Mouse (Mus musculus) lung, postnatal 4 days (tissue): Measurements from ENCODE around the gene Utp6.

Source experiments
- DNase-seq, 2 experiments: peaks; one replicate each; pipeline ENCODE4 v3.0.0; 2021

Utp6 gene

DNA sequence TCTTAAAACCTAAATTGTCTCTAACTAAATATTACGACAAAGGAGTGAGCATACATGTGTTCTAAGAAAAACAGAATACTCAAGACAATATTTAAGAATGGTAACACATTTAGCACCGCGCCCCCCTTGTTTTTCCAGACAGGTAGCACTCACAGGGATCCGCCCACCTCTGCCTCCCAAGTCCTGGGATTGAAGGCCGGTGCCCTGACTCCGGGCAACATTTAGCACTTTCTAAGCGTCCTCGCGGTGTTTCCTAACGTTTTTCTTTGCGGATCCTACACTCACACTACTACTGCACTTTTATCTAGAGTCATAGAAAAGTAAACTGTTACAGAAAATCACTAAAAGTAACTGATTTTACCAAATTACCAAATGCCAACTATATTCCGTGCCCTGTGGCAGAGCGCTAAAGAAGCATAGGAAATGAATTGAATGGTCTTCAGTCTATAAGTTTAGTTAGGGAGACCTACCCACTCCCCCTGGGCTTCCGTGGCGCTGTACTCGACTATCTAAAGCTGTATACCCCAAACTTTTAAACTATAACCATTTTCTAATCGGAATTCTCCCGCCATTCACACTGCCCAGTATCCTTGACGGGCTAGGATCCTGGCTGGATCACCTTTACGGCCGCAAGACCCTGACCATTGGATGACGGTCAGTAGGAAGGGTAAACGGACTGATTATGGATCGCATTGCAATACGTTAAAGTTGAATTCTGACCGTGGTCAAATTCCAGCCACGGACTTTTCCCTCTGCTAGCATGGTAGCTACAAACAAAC is 655 bp downstream of the Utp6 start:
- no peak for DNase-seq

DNA sequence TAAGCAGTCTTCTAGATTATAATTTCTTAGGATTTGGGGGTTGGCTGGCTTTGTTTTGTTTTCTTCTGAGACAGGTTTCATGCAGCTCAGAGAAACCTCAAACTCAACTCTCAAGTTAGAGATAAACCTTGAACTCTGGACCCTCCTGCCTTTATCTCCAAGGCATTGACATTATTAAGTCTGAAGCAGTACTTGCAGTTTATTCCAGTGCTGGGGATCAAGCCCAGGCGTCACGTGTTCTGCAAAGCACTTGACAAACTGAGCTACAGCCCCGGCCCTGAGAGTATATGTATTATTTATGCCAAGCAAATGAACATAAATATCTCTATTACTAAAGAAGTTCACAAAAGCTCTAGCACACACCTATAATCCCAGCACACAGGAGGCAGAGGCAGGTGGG is 14.9 kb downstream of the Utp6 start:
- no peak for DNase-seq

DNA sequence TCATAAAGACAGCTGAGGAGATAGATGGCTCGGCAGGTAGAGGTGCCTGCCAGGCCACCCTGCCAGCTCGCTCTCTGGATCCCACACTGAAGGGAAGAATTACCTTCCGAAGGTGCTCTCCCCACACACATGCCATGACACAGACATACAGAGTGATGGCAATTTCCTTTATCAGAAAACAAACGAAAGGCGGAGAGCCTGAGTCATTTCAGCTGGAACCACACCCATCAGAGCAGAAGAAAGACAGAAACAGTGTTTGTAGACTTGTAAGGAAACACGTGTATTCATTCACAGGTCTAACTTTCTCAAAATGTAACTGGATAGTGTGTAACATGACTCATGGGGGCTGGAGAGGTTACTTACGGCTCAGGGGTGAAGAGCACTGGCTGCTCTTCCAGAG is 18.6 kb downstream of the Utp6 start:
- DNase-seq = no peak

DNA sequence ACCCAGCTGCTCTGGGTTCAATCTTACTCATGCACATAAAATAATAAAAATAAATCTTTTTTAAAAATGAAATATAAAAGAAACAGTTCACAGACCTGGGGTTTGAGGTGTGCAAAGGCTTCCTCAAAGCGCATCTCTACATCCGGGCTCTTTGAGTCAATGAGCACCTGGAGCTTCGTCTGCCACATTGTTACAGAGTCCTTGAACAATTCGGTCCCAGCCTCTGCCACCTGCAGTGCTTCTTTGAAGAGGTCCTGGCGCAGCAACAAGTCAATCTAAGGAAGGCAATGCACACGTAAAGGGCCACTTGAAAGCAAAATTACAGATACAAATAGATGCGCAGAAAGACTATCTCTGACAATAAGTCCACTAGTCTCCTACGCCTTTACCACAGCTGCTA is 19.1 kb downstream of the Utp6 start:
- DNase-seq = no peak

DNA sequence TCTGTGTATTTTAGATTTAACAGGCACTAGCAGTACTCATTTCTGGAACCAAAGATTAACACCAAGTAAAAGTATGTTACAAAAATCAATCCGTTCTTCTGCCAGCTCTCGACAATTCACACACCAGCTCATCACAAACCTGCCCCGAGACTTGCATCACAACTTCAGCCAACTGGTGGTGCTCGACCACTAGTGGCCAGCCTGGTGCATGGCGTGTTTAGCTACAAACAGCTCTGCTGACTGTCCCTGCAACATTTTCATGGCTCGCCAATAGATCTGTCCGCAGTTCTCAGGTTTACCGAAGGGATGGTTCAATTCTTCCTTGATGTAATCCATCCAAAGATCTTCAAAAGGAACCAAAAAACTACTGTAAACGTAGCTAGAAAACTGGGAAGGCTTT is 26.4 kb downstream of the Utp6 start:
- no peak for DNase-seq

DNA sequence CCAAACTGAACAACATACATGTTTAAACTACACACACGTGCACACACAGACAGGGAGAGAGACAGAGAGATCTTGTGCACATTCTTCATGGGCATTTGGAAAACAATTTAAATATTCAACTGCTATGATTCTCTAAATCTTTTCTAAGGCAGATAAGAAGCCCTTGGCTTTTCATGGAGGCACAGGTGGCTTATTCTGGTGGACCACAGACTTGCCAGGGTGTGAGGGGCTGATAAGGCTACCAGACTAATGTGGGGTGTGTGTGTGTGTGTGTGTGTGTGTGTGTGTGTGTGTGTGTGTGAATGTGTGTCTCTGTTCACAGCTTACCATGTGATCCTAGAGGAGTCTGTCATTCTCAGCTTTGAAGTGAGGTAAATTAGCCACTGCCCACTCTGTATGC is 39.4 kb downstream of the Utp6 start:
- no peak for DNase-seq

DNA sequence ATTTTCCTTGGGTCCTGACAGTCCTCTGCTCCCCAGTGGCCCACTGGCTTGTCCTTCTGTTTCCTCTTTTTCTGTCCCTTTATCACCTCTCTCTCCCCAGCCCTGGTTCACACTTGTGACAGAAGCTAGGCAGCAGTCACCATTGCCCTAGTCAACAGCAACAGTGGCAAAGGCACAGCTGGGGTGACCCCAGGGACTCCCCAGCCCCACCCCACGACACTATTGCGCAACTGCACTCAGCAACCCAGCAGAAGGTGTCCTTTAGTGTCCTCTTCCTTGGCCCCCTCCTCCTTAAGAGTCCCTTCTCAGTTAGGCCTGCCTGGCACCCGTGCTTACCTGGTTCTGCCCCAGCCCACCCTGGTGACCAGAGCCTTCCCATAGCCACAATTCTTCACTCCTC is 40.0 kb downstream of the Utp6 start:
- no peak for DNase-seq

DNA sequence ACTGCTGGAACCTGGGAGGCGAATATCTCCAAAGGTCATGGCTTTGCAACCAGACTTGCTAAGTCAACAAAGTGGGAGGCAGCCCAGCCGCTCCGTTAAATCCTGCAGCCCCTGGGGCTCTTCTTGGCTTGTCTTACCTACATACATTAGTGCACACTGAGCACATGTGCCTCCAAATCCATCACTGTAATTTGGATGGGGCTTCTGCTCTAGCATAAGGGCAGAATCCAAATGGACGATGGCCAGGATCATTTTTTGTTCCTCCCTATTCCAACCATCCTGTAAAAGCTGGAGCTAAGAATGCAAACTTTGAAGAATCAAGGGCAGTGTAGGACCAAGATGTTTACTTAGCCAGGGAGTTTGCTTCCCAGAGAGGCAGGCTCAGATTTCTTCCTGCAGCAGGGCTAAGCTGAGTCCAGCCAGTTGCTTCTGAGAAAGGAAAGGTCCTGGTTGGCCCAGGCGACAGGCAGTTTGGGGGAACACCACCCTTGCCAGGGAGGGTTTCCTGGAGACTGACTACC is 41.6 kb downstream of the Utp6 start:
- no peak for DNase-seq

DNA sequence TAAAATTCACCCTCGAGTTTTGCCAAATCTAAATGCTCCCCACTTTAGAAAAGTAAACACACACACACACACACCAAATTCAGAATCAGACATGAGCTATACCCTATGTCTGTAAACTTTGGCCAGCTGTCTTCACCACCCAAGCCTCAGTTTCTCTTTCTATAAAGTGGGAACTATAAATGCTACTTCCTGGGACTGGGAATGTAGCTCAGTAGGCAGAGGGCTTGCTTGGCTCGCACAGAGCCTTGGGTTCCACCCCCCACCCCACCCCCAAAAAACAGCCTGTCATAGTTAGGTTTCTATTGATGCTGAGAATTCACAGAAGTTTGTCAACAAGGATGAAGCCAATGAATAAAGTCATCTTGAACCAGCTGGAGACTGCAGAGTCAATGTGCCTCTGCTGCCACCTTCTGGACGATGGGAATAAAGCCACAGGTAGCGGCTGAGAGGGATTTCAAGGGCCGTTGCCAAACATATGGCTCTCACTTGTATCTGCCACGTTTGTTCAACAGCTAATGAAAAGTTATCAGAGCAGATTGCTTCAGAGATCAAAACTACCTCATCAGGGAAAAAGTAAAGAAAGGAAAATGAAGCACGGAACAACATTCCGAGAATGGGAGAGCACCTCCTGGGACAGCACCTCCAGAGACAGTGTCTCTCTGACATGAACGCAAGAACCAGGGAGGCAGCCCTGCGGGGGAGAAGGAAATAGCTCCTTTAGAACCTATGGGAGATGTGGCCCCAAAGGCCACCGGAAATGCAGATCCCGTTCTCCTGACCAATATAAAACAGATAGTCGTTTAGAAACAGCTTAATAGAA is 42.3 kb downstream of the Utp6 start:
- DNase-seq = peak; percentile 85 to 89

DNA sequence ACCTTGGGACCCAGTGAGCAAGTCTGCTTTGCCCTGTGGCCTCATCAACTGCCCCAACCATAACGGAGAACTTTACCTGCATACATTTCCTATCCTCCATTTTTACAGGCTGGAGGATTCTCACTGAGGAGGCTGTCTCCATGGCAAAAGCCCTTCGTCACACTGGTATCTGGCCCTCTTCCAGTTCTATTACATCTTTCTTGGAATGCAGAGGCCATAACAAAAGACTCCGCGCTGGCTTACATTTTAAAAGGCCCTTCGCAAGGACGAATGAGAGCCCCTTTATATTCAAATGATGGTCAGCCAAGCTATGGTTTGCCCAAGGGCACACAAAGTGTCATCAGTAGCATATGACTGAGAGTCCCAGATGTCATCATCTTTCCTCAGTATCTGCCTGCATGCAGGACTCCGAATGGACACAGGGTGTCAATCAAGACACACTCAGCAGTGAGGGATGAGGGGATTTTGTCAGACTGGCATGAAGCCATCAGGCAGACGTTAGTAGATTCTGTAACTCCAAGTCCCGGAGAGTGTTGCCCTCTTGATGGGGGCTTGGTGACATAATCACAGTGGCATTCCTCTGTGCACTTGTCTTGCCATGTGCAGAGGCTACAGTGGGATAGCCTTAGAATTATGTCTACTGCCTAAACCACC is 46.4 kb downstream of the Utp6 start:
- peak; percentile 26 to 35 for DNase-seq

DNA sequence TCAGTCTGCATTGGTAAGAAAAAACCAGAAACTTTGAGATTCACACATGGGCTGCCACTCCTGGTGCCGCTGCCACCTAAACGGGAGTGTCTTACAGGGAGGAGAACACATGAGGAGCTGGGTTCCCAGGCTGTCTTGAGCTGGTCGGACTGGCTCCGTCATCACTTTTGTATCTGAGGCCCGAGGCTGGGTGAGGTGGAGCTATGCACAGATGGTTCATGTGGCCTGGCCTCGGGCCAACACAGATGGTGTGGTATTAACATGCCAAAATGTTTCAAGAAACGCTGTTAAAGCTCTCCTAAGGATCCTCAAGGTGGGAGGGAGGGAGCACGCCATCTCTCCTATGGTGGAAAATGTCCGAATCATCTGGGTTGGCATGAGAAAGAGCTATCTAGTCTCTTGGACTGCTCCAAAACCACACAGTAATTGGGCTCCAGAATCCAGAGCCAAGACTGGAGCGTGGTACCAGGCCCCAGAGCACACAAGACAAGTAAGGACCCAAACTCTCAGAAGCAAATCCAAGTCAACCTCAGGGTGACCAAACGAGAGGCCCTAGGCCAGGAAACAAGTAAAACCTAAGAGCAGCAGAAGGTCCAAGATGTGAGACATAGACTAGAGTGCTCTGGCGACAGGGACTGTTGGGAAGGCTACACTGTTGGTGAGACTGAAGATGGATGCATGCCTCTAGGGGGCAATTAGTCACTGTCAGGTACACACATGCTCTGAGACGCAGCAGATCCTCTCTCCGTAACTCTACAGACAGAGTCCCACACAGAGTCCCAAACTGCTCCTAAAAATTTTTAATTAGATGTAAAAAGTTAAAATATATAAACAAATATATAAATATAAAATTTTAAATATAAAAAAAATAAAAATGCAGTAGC is 53.3 kb downstream of the Utp6 start:
- peak in 1 of 2 experiments; percentile 60 for DNase-seq

DNA sequence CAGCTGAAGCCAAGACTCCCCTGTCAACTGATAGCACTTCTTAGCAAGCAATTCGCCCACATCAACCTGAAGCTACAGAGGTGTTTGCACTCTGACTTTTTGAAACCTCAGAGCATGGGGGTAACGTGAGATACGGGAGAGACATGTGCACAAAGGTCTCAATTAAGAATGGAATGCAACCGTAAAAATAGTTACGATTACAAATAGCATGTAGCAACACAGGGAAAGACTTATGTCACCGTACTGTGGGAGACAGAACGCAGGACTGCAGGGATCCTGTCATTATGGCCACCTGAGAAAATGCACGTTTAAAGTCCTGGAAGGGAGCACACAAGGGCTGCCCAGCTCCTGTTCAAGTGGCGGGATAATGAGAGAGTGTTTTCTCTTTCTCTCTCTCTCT is 55.3 kb downstream of the Utp6 start:
- DNase-seq = no peak

DNA sequence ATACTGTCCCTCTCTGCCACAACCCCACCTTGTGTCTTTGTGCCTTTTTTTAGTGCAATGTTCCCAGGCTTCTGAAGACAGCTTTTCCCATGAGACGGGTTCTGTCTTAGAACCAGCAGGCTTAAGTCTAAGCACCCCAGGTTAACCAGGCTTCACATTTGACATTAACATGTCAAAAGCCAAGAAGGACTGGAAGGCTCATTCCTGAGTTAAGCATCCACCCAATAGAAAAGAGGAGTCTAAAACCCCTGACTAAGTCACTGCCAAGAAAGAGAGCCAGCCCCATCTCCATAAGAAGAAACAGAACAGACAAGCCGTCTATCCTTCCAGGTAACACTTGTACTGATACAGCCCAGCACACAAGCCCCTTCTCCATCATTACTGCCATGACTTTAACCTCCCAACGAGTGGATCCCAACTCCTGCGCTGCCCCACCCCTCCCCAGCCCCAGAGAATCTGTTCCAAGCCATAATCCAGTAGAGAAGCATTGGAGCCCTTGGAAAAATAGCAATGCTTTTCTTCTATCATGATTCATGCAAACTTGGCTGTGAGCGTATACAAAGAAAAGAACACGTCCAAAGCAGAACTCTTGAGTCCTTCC is 59.2 kb downstream of the Utp6 start:
- no peak for DNase-seq

DNA sequence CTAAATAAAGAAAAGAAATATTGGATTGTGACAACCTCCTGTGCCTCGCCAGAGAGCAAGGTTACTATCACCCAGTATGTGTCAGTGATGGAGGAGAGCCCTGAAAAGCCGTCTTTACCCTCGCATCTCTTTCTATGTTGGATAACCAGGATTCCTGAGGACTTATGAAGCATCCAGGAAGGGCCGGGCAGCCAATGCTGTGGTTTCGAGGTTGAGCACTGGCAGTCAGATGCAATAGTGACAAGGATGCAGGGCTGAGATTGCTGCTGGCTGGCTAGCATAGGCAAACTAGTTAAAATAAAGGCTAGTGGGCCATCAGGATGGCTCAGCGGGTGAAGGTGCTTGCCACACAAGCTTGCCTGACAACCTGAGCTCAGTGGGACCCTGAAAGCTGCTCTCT is 61.0 kb downstream of the Utp6 start:
- no peak for DNase-seq

DNA sequence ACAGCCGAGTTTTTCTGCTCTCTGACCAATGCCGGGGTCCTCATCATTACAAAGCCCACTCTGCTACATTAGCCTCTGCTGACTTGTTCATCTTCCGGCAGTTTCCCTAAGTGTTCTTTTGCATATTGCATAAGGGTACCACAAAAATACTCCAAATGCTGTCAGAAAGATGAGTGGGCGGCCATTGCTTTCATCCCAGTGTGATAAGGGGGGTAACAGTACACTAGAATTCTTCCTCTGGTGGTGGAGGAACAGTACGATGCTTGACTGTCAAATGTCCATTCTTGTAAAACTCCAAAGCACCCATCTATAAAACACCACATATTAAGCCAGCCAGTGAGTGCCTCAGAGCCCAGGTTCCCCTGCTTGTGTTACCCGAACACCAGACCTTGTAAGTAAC is 69.9 kb downstream of the Utp6 start:
- DNase-seq = no peak

DNA sequence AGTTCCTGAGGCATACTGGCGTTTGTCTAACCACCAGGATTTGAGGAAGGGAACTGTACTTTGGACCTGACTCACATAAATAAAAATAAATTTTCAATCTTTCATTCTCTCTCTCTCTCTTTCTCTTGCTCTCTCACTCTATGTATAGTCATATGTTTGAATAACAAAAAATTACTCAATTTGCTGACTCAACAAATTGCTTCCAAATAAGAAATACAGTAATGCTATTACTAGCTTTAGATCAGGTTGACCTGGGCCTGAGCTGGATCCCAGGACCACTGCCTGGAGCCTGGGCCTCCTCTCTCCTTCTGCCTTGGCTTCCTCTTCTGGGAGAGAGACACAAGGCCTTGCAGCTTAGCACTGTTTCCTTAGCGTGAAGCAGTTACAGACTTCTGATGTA is 71.4 kb downstream of the Utp6 start:
- DNase-seq = no peak

DNA sequence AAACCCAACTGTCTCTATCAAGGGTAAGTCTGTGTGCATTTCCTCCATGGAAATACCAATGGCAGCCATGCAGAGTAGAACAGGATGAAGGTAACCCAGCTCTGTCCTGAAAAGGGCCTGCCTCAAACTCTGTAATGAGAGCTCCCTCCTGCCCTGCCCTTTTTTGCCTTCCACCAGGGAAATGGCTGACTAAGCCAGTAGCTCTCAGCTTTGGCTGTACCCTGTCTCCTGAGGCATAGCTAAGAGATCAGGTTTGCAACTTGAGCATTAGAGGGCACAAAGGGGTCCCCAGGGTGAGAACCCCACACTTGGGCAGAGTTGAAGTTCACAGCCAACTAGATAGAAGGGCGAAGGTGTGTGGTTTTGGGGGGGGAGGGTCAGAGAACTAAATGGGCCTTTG is 75.2 kb downstream of the Utp6 start:
- DNase-seq = no peak

DNA sequence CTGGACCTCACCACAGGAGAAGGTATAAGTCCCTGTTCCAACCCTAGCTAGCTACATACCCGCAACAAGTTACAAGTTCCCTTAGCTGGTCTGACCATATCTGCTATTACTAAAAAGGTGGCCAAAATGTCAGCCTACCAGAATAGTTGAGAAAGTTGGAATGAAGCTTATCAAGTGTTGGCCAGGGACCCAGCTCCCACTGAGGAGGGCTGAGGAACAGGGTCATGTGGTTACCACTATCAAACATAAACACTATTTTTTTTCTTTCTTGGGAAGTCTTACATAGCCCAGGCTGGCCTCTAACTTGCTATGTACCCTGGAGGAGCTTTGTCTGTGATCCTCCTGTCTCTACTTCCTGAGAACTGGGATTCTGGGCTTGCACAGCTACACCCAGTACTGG is 75.8 kb downstream of the Utp6 start:
- DNase-seq = no peak

DNA sequence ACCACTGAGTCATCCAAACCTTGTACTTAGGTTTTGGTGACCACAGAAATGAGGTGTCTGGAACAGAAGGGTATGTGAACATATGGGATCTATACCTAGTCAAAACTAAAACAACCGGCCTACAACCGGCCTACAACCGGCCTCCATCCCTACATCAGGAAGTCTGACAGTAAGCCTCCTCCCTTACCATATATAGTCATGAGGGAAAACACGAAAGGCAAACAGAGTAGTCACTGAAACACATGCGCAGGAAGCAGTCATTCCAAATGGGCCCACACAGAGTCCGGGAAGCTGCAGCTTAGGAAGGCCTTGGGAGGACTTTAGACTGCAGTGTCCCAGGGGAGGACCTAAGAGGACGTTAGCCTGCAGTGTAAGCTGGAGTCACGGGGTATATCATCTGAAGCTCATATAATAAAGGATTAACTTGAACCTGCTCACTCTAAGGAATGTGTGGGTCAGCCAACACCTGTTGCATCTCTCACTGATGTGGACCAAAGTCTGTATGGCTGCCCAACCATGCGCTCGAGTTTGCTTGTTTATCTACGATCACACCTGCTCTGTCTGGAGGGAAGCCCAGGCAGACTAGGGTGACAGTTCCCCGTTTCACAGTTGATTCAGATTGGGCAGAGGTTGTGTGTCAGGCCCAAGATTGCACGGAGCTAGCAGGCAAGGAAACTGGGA is 76.3 kb downstream of the Utp6 start:
- no peak for DNase-seq

DNA sequence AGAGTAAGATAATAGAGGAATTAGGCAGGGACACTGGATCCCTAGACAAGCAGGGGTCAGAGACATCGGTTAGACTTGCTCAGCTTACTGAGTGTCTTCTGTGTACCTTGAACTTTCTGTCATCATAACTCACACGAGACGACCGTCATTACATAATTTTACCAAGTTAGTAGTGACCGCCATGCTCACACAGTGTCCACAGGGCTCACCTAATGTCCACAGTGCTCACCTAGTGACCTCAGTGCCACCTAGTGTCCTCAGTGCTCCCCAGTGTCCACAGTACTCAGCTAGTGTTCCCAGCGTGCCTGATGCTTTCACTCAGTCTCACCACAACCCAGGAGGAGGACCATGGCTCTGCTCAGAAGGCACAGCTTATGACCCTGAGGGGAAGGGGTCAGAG is 77.4 kb downstream of the Utp6 start:
- no peak for DNase-seq
